Mouse (Mus musculus): ENCODE results near the gene 1700029J07Rik. TPM values are rescaled to one million over a fixed set of nuclear protein-coding genes. Genes with fewer than 3 reads are reported as not detected.

The 1700029J07Rik gene
- total RNA-seq (2021) (1 to 10 TPM; 1.7 to 3.0 TPM), polyA plus RNA-seq (2012; rRNA removed) (0.57 and 0.60 TPM in 2 replicates)
- long read RNA-seq, partial matches to known transcripts: 0 of 2 reads
- long read RNA-seq, other reads (novel, unspliced or antisense): 1 of 2 reads

GRCm38 (mm10) chr8:45975126-45975836 lies at the start of gene 1700029J07Rik, which contains the start of gene Ufsp2:
TSS of gene 1700029J07Rik (minus strand) at chr8:45975252.
TSS of gene Ufsp2 (plus strand) at chr8:45975528.
- peak; percentile 96 for DNase-seq

- DNase-seq: no peak
Measured at GRCm38 (mm10) chr8:46024392-46024791, 49.3 kb upstream of the 1700029J07Rik start.

- DNase-seq: no peak
Measured at GRCm38 (mm10) chr8:46022758-46023157, 47.7 kb upstream of the 1700029J07Rik start.

- DNase-seq: no peak
Measured at GRCm38 (mm10) chr8:46022203-46022602, 47.2 kb upstream of the 1700029J07Rik start.

- DNase-seq: no peak
Measured at GRCm38 (mm10) chr8:46010746-46011680, 36.0 kb upstream of the 1700029J07Rik start.

GRCm38 (mm10) chr8:46010306-46010705 lies 35.3 kb upstream of the 1700029J07Rik start:
- no peak for DNase-seq

GRCm38 (mm10) chr8:46007050-46007672 lies 32.1 kb upstream of the 1700029J07Rik start:
- no peak for DNase-seq

GRCm38 (mm10) chr8:46005596-46005995 lies 30.5 kb upstream of the 1700029J07Rik start, which contains the start of gene Ankrd37:
TSS of gene Ankrd37 (minus strand) at chr8:46005707.
- no peak for DNase-seq

- peak; percentile 100 for DNase-seq
Measured at GRCm38 (mm10) chr8:45999784-46000705, 25.0 kb upstream of the 1700029J07Rik start.

- DNase-seq: no peak
Measured at GRCm38 (mm10) chr8:45999138-45999783, 24.2 kb upstream of the 1700029J07Rik start, which contains the start of gene Lrp2bp. TSS of gene Lrp2bp (plus strand) at chr8:45999303.

- no peak for DNase-seq
Measured at GRCm38 (mm10) chr8:45998228-45998627, 23.2 kb upstream of the 1700029J07Rik start.

GRCm38 (mm10) chr8:45995576-45995975 lies 20.5 kb upstream of the 1700029J07Rik start:
- no peak for DNase-seq

- no peak for DNase-seq
Measured at GRCm38 (mm10) chr8:45994111-45994510, 19.1 kb upstream of the 1700029J07Rik start.

GRCm38 (mm10) chr8:45990631-45991310 lies 15.7 kb upstream of the 1700029J07Rik start:
- no peak for DNase-seq

- DNase-seq: no peak
Measured at GRCm38 (mm10) chr8:45988189-45988588, 13.1 kb upstream of the 1700029J07Rik start.

- no peak for DNase-seq
Measured at GRCm38 (mm10) chr8:45986665-45987064, 11.6 kb upstream of the 1700029J07Rik start.

- DNase-seq: no peak
Measured at GRCm38 (mm10) chr8:45975837-45976468, 901 bp upstream of the 1700029J07Rik start.

- DNase-seq: no peak
Measured at GRCm38 (mm10) chr8:45973988-45974505, 1.0 kb downstream of the 1700029J07Rik start.

- DNase-seq: no peak
Measured at GRCm38 (mm10) chr8:45970894-45971293, 4.2 kb downstream of the 1700029J07Rik start.

Measured in adrenal gland, adult 2 months (tissue).